Mouse (Mus musculus): Measurements from ENCODE around the gene Snta1.
"Not testable (repeated sequence)": the region's sequence is repeated elsewhere in the genome, so short reads cannot be mapped to it uniquely, and the experiment has no call there.

Gene Snta1

DNA sequence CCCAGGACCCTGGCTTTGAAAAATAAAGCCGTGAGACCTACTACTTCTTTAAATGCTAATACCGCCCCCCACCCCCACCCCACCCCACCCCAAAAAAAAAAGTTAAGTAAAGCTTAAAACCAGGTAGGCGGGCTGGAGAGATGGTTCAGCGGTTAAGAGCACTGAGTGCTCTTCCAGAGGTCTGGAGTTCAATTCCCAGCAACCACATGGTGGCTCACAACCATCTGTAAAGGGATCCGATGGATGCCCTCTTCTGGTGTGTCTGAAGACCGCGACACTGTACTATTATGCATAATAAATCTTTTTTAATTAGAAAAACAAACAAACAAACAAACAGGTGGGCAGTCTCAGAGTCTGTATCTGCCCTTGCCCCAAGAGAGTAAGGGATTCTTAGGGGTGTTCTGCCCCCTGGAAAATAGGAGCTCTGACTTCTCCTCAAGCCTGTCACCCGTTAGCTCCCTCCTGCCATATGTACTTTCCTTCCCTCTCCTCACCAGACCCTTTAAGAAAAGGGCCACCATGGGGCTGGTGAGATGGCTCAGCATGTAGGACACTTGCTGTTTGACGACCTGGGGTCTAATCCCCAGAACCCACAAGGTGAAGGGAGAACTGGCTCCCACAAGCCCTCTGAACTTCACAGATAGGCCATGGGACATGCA lies 34.9 kb downstream of the Snta1 start, which contains the start of gene Cdk5rap1:
Gene Cdk5rap1, minus strand, starts transcription at position 169 of the 659 bp plus-strand sequence.
- DNase-seq (ENCODE audit: low spot score in 2 of 2) = no peak

DNA sequence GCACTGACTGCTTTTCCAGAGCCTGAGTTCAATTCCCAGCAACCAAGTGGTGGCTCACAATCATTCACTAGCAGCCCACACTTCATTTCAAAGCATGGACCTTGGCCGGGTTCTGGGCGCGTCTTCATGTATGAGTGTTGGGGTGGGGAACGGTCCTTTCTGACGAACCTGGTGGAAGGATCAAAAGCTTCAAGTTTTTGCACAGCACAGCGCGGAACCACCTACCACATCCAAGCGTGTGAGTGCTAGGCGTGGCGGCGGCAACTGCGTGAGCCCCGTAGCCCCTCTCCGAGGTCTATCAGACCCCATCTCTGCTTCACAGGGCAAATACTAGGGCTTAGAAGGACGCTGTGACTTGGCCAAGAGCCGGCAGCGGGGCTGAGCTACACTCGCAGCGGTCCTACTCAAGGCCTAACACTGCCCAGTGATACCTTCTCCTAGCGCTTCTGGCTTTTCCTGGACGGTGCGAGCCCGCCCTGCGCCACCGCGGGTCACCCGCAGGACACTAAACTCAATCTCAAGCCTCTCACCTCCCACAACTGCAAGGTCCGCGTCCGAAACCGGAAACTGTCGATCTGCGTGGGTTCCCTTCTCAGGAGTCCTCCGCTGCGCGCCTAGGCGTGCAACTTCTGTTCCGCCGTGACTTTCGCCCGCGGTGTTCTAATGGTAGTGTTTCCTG lies 35.6 kb downstream of the Snta1 start:
- DNase-seq (ENCODE audit: low spot score in 2 of 2) = peak; percentile 80 to 92

DNA sequence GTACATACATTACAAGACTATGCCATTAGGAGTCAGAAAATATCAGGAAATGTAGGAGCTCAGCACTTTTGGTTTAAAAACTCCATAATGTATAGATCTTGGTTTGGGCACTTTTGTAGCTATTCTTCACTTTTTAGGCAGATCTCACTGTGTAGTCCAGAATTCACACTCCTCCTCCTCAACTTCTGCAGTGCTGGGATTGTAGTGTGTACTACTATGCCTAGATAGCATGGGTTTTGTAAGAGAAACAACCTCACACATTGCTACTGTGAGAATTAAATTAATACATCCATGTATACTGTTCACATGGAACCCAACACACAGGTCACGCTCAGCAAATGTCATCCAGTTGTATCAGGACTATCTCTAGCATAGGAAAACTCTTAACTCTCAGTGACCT lies 40.4 kb downstream of the Snta1 start:
- DNase-seq (ENCODE audit: low spot score in 2 of 2) = no peak

DNA sequence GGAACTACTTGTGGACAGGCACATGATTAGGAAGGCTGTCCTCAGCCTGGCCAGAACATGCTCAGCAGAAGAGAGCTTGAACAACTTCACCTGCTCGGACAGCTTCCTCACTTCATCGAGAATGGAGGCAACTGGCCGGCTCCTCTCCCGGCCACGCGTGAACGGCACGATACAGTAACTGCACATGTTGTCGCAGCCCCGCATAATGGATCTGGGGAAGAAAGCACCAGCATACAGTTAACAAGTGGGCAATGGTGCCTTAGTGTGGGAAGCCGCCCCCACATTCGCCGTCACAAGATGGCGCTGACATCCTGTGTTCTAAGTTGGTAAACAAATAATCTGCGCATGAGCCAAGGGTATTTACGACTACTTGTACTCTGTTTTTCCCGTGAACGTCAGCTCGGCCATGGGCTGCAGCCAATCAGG lies 53.9 kb downstream of the Snta1 start:
- DNase-seq (ENCODE audit: low spot score in 2 of 2) = not testable (repeated sequence)

DNA sequence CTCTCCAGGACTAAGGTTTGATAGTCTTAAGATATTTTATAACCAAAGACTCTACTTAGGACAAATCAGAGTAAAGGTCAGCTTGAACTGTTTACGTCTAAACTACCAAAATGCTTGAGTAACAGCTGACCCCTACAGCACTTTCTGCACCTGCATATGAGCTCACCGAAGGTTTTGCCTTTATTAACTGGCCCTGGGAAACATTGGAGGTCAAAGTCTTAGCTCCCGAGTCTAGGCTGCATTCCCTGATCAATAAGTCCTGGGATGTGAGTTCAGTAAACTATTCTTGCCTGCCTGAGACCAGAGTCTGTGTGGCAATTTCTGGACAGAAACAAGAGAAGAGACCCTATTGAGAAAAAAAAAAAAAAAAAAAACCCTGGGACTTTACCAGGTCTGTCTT lies 59.7 kb downstream of the Snta1 start:
- no peak for DNase-seq (ENCODE audit: low spot score in 2 of 2)

DNA sequence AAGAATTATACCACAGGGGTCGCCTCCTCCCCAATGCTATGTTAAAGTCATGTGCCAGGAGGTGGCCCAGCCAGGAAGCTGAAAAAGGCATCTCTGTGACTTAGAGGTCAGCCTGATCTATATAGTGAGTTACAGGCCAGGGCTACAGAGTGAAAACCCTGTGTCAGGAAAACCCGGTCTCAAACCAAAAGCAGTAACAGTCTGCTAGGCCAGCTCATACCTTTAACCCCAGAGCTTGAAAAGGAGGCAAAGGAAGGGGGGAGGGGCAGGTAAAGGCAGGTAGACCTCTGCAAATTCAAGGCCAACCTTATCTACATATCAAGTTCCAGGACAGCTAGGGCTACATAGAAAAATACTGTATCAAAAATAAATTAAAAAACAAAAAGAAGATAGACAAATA lies 68.5 kb downstream of the Snta1 start:
- DNase-seq (ENCODE audit: low spot score in 2 of 2) = no peak

DNA sequence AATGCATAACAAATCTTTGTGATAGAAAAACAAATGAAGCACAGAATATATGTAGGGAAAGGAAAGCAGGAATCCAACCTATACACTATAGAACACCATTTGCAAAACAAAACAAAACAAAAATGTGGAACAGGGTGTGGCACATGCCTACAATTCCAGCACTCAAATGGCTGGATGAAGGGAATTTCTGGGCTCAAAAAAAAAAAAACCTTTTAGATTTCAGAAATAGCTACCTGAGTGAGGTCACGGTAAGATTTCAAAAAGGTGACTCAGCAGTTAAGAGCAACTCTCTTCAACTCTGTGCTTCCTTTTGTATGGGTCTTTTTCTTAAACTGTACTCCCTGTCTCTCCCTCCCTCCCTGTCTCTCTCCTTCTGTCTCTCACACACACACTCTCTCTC lies 69.7 kb downstream of the Snta1 start:
- DNase-seq (ENCODE audit: low spot score in 2 of 2) = no peak

DNA sequence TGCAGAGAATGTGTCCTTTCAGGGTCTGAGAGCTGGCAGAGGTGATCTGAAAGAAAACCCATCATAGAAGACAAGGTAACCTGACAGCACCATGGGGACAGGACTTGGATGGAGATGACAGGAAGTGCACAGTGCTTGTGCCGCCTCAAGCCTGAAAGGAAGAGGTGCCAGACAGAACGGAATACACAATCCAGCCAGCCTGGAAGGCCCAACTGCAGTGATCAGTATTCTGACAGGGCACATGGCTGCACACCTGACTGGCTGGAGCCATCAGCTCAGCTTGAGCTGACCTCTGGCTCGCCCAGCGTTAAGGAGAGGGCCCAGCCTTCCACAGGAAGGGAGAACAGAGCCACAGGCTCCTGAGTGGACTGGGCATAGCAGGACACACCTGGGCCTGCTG lies 72.3 kb downstream of the Snta1 start:
- no peak for DNase-seq (ENCODE audit: low spot score in 2 of 2)

DNA sequence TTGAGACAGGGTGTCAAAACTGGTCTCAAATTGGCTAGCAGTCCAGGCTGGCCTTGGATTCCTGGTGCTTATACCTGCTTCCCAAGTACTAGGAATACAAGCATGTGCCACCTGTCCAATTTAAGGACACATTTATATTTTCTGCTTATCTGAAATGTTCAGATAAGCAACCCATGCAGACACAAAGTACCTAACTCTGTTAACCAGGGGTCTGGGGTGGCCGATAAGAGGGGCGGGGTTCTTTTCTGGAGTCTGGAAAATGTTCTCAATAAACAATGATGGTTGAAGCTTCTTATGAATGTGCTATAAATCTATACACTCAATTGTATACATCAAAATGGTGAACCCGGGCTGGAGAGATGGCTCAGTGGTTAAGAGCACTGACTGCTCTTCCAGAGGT lies 81.0 kb downstream of the Snta1 start:
- DNase-seq (ENCODE audit: low spot score in 2 of 2) = no peak

All from urinary bladder, adult 18-20 months (tissue).